Mouse (Mus musculus): ENCODE data around the gene Cux1.

Gene Cux1

DNA sequence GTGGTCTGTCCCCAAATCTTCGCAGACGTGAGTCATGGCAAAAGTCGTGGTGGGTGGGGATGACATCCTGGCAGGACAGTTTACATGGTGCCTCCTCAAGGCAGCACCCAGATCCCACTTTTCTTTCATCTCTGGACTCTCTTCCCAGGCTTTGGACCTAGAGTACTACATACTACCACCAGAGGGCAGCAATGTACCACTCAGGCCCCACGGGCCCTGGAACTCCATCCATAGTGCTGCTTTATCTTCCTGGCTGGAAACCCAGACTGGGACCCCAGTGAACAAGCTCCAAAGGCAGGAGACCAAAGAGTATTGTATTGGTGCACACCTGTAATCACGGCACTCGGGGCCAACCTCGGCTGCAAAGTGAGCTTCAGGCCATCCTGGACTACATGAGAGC, 365.5 kb downstream of the Cux1 start:
- peak; percentile 72 for DNase-seq (ENCODE audit: low read depth, low spot score)

DNA sequence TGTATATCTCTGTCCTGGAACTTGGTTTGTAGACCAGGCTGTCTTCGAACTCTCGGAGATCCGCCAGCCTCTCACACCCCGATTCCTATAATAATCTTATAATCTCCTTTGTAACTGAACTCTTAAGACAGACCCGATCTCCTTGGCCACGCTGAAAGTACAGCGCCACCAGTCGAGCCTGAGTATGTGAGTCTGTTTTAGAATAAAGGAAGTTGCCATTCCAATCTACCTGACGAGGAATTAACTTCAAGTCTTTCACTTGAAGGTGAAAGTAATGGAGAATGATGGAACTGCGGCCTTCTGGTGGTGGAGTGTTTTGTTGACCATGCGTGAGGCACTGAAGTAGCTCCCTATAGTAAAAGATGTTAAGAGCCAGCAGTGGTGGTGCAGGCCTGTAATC, 367.8 kb downstream of the Cux1 start:
- Histone ChIP-seq H3K36me3 (ENCODE audit: control insufficient read depth, insufficient read depth, low read length, poor library complexity, severe bottlenecking) (peaks cover 7% of the 10 kb centered on the region; the same call in 1 of the 2 replicates), H3K27me3 (ENCODE audit: control insufficient read depth, insufficient read depth, low read length, poor library complexity, severe bottlenecking) (no peaks in the 10 kb centered on the region)
- DNase-seq (ENCODE audit: low read depth, low spot score): peak; percentile 43

More for the DNA sequence above, 365.5 kb downstream of the Cux1 start:
- Histone ChIP-seq H3K36me3 (ENCODE audit: control insufficient read depth, insufficient read depth, low read length, poor library complexity, severe bottlenecking) (no peaks in the 10 kb centered on the region; the same call in 1 of the 2 replicates), H3K27me3 (ENCODE audit: control insufficient read depth, insufficient read depth, low read length, poor library complexity, severe bottlenecking) (no peaks in the 10 kb centered on the region)

DNA sequence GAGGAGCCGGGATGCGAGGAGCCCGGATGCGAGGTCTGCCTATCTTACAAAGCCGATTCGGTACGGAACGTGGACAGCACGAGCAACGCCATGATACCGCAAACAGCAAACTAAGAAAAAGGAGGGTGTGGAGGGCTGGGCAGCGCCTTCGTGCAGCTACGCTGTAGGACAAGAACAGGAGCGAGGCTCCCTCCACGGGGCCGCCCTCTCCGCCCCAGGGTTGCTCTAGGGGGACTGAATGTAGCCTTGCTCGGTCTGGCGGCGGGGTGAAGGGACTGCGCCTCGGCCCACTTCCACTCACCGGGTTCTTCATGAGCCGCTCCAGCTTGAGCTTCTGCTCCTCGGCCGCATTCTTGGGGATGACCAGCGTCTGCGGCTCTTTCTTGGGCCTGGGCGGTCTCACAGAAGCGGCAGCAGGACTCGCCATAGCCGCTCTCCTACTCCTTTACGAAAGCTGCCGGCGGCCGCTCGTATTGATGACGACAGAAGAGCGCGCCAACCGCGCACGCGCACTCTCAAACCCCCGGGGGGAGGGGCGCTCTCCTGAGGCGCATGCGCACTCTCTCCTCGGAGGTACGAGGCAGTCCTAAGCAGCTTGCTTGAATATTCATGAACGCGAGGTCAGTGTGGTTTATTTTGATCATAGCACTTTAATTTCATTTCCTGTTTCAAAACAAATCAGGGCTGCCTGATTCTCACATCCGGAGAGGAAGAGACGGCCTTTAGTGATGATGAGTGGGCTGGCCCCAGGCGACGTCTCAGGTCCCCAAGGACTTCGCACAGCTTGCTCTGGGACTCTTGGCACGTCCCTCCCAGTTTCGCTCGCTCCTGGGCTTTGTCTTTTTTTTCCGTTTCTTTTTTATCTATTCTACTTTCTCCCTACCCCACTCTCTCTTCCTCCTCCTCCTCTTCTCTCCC, 368.6 kb downstream of the Cux1 start, which contains the start of gene Prkrip1:
Gene Prkrip1, minus strand, starts transcription at position 490 of the 918 bp plus-strand sequence.
- DNase-seq (ENCODE audit: low read depth, low spot score): peak; percentile 99
- peaks cover 7% of the 10 kb centered on the region; the same call in 1 of the 2 replicates for H3K36me3 ChIP-seq (ENCODE audit: control insufficient read depth, insufficient read depth, low read length, poor library complexity, severe bottlenecking)
- H3K27me3 ChIP-seq (ENCODE audit: control insufficient read depth, insufficient read depth, low read length, poor library complexity, severe bottlenecking): no peaks in the 10 kb centered on the region

Data from splenic B cell, adult 2 months (primary cell).